Mouse (Mus musculus): ENCODE measurements around the gene Zfp575.
"Not testable (repeated sequence)": the region's sequence is repeated elsewhere in the genome, so short reads cannot be mapped to it uniquely, and the experiment has no call there.

The Zfp575 gene

GRCm38 (mm10) chr7:24587330-24588105, at the start of gene Zfp575, which contains the start of gene Ethe1:
Gene Zfp575 (minus strand): TSS chr7:24587641.
Gene Ethe1 (plus strand): TSS chr7:24587543.
- peak; percentile 69 for DNase-seq (ENCODE audit: inconsistent ontology term)

- DNase-seq (ENCODE audit: inconsistent ontology term), result no peak
These were observed 49.6 kb upstream of the Zfp575 start for GRCm38 (mm10) chr7:24637046-24637445.

- no peak for DNase-seq (ENCODE audit: inconsistent ontology term)
These were observed 48.8 kb upstream of the Zfp575 start, which contains the start of gene Lypd3 for GRCm38 (mm10) chr7:24636264-24636663. Gene Lypd3 (plus strand): TSS chr7:24636550.

GRCm38 (mm10) chr7:24630116-24630880, 42.9 kb upstream of the Zfp575 start:
- DNase-seq (ENCODE audit: inconsistent ontology term), result no peak

- no peak for DNase-seq (ENCODE audit: inconsistent ontology term)
These were observed 42.2 kb upstream of the Zfp575 start for GRCm38 (mm10) chr7:24629672-24630071.

- peak; percentile 83 for DNase-seq (ENCODE audit: inconsistent ontology term)
These were observed 41.5 kb upstream of the Zfp575 start for GRCm38 (mm10) chr7:24628685-24629610.

- DNase-seq (ENCODE audit: inconsistent ontology term), result no peak
These were observed 35.5 kb upstream of the Zfp575 start for GRCm38 (mm10) chr7:24622967-24623366.

GRCm38 (mm10) chr7:24621193-24621592, 33.8 kb upstream of the Zfp575 start:
- no peak for DNase-seq (ENCODE audit: inconsistent ontology term)

GRCm38 (mm10) chr7:24619671-24620397, 32.4 kb upstream of the Zfp575 start:
- DNase-seq (ENCODE audit: inconsistent ontology term), result no peak

- not testable (repeated sequence) for DNase-seq (ENCODE audit: inconsistent ontology term)
These were observed 30.9 kb upstream of the Zfp575 start for GRCm38 (mm10) chr7:24618374-24618773.

GRCm38 (mm10) chr7:24617763-24618162, 30.3 kb upstream of the Zfp575 start:
- DNase-seq (ENCODE audit: inconsistent ontology term), result no peak

GRCm38 (mm10) chr7:24614816-24615215, 27.4 kb upstream of the Zfp575 start:
- no peak for DNase-seq (ENCODE audit: inconsistent ontology term)

GRCm38 (mm10) chr7:24612308-24612910, 25.0 kb upstream of the Zfp575 start:
- DNase-seq (ENCODE audit: inconsistent ontology term), result no peak

- DNase-seq (ENCODE audit: inconsistent ontology term), result no peak
These were observed 24.3 kb upstream of the Zfp575 start for GRCm38 (mm10) chr7:24611709-24612108.

GRCm38 (mm10) chr7:24610879-24611494, 23.5 kb upstream of the Zfp575 start:
- DNase-seq (ENCODE audit: inconsistent ontology term), result peak; percentile 83

GRCm38 (mm10) chr7:24610144-24610878, 22.9 kb upstream of the Zfp575 start, which contains the start of gene Phldb3:
Gene Phldb3 (plus strand): TSS chr7:24610763.
- DNase-seq (ENCODE audit: inconsistent ontology term), result peak; percentile 10

GRCm38 (mm10) chr7:24608561-24608960, 21.1 kb upstream of the Zfp575 start:
- no peak for DNase-seq (ENCODE audit: inconsistent ontology term)

- peak; percentile 64 for DNase-seq (ENCODE audit: inconsistent ontology term)
These were observed 20.6 kb upstream of the Zfp575 start for GRCm38 (mm10) chr7:24608017-24608416.

- no peak for DNase-seq (ENCODE audit: inconsistent ontology term)
These were observed 18.6 kb upstream of the Zfp575 start for GRCm38 (mm10) chr7:24606046-24606445.

Data from Muller cell, postnatal 12 days (primary cell).